Mouse (Mus musculus) bone marrow, adult 2 months (tissue): Measurements from ENCODE around the gene Nacc2.

Experiments
- CTCF ChIP-seq: fragments of 200-500 bp; IDR thresholded peaks from 2 replicates; pipeline ENCODE4 v1.5.1; 2011; ENCODE audit warnings: low read length, control low read depth; ENCODE audit not compliant: control insufficient read depth, insufficient read depth
- POLR2A ChIP-seq: fragments of 200-500 bp; IDR thresholded peaks from 2 replicates; pipeline ENCODE4 v1.6.1; 2011; ENCODE audit warnings: low read depth, mild to moderate bottlenecking, control low read depth, low read length, borderline replicate concordance; ENCODE audit not compliant: control insufficient read depth

GRCm38 (mm10) chr2:26154586-26154985 lies 31.6 kb upstream of the Nacc2 start:
- TF ChIP-seq POLR2A (no peak), CTCF (no peak)
